Mouse (Mus musculus) intestine, embryonic 16.5 days (tissue): Measurements from ENCODE around the gene Olfr287. TPM values are rescaled to one million over a fixed set of nuclear protein-coding genes. Genes with fewer than 3 reads are reported as not detected.

Experiments used
- ATAC-seq: fragments of 200-750 bp; cut with Nextera tagmentation; 2 replicates; pipeline ENCODE4 v1.8.0; 2017; ENCODE audit warnings: moderate TSS enrichment, moderate library complexity
- H3K27ac ChIP-seq: fragments of 300-500 bp; sonication (generic); 2 replicates; pipeline ENCODE4 v1.5.1; 2014; ENCODE audit warnings: mild to moderate bottlenecking, low read length
- H3K27me3 ChIP-seq: fragments of 300-500 bp; sonication (generic); replicated peaks from 2 replicates; pipeline ENCODE4 v1.6.1; 2014; ENCODE audit warnings: low read length, control low read depth, mixed read lengths; ENCODE audit not compliant: control insufficient read depth, insufficient read depth
- H3K36me3 ChIP-seq: fragments of 300-500 bp; sonication (generic); 2 replicates; pipeline ENCODE4 v1.6.1; 2014; ENCODE audit warnings: low read length, control low read depth; ENCODE audit not compliant: control insufficient read depth, insufficient read depth
- H3K4me1 ChIP-seq: fragments of 300-500 bp; sonication (generic); 2 replicates; pipeline ENCODE4 v1.6.1; 2014; ENCODE audit warnings: low read length, control low read depth, mixed read lengths; ENCODE audit not compliant: control insufficient read depth, insufficient read depth
- H3K4me2 ChIP-seq: fragments of 300-500 bp; sonication (generic); 2 replicates; pipeline ENCODE4 v1.6.1; 2014; ENCODE audit warnings: low read depth, low read length, control low read depth
- H3K4me3 ChIP-seq: fragments of 300-500 bp; sonication (generic); 2 replicates; pipeline ENCODE4 v1.5.1; 2014; ENCODE audit warnings: mild to moderate bottlenecking, low read length
- H3K9ac ChIP-seq: fragments of 300-500 bp; sonication (generic); 2 replicates; pipeline ENCODE4 v1.6.1; 2014; ENCODE audit warnings: low read depth, low read length
- H3K9me3 ChIP-seq: fragments of 300-500 bp; sonication (generic); 2 replicates; pipeline ENCODE4 v1.6.1; 2016; ENCODE audit warnings: low read length, control low read depth; ENCODE audit not compliant: control insufficient read depth
- WGBS: fragments of 180-500 bp; shearing (Covaris S2); extraction: QIAGEN DNeasy Blood & Tissue Kit; methylation state at CpG from one replicate; pipeline ENCODE4 v1.1.7; 2014; 5-methylcytosine and 5-hydroxymethylcytosine counted together
- polyA plus RNA-seq: library from polyadenylated mRNA; unstranded; fragments of >200 nt; fragmentation: Nextera tagmentation; extraction: Ambion mirVana; gene quantifications from 2 replicates; pipeline ENCODE4 v1.2.1, GENCODE M21; 2015

Olfr287 gene
- not detected in 2 replicates for polyA plus RNA-seq

DNA sequence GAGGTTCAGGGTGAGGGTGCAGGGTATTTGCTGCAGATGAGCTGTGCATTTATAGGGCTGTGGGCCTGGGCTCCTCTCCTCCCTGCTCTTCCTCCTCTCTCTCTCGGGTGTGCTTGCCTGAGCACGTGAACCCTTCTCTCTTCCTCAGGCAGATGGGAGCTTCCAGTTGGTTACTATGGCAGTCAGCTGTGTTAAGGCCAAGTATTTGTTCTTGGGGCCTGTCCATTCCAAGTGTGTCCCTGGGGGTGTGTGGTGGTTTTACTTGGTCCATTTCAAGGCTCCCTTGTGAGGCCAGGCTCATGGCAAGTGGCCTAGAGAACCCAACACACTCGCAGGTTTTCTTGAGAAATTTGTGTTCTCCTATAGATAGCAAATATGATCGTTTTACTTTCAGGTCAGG is at the start of gene Olfr287, which contains the start of gene Gm44579:
Olfr287 (minus strand) TSS at position 180 of the 400 bp plus-strand sequence.
Gm44579 (minus strand) TSS at position 101 of the 400 bp plus-strand sequence.
- Histone ChIP-seq H3K9me3 (no peaks in the 10 kb centered on the region), H3K4me3 (no peak within 1 kb of the TSS), H3K27me3 (no peaks in the 10 kb centered on the region), H3K36me3 (no peaks in the 10 kb centered on the region), H3K4me2 (no peak within 1 kb of the TSS), H3K9ac (no peak within 1 kb of the TSS), H3K27ac (no peak within 1 kb of the TSS), H3K4me1 (no peaks in the 10 kb centered on the region)
- ATAC-seq: no peak
- 72% methylated on average over 4 of the region's 4 CpGs for WGBS

DNA sequence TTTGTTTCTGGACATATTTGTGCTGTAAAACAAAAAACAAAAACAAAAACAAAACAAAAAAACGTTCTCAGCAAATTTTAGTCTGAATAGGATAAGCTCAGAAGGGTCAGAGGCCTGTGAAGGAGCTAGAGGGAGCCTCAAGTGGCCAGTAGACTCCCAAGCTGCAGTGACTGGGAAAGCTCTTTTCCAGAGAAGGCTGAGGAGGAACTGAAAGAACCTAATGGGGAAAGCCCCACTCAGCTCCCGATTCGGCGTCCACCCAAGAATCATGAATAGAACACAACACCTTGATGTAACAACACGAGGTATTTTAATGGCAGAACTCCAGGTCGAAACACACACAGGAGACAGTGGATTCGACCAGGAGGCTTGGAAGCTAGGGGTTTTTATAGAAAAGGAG is 36.9 kb upstream of the Olfr287 start:
- no peak overlapping the region for H3K4me3 ChIP-seq

DNA sequence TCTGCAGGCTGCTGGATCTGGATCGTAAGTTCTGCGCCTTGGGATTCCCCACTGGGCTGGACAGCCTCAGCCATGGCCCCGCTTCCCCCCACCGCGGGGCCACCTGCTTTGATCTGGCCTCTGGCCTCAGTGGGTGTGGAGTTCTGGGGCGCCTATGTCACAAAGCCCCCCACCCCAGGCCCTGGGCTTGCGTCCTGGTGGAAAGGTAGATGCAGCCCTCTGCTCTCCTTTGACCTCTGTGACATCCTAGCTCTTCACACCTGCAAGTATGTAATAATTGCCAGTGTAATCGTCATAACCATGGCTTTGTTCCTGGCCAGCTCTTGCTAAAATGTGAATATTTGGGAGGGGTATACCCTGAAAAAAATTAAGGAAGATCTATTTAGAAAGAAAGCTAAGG is 36.3 kb upstream of the Olfr287 start, which contains the start of gene H1fnt:
H1fnt (minus strand) TSS at position 101 of the 400 bp plus-strand sequence.
- Histone ChIP-seq H3K9me3 (no peaks in the 10 kb centered on the region), H3K27me3 (no peaks in the 10 kb centered on the region)
- WGBS: 77% methylated on average over 8 of the region's 8 CpGs

More for the DNA sequence above, 36.9 kb upstream of the Olfr287 start:
- Histone ChIP-seq H3K27me3 (no peaks in the 10 kb centered on the region), H3K9me3 (no peaks in the 10 kb centered on the region), H3K4me2 (no peak overlapping the region), H3K4me1 (no peaks in the 10 kb centered on the region), H3K9ac (no peak overlapping the region), H3K27ac (no peak overlapping the region), H3K36me3 (no peaks in the 10 kb centered on the region)
- ATAC-seq: no peak
- WGBS: 87% methylated on average over 7 of the region's 7 CpGs

DNA sequence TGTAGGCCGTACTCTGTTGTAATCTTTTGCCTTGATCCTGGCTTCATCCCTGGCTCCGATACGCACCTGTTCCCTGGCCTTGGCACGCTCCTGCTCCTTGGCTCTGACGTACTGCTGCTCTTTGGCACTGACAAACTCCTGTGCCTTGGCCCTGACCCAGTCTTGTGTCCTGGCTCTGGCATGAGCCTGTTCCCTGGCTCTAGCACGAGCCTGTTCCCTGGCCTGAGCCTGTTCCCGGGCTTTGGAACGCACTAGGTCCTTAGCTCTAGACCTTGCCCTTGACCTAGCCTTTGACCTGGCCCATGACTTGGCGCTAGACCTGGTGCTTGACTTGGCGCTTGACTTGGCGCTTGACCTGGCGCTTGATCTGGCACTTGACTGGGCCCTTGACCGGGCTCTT is 35.4 kb upstream of the Olfr287 start:
- Histone ChIP-seq H3K9ac (no peak overlapping the region), H3K4me3 (no peak overlapping the region), H3K27ac (no peak overlapping the region), H3K36me3 (no peaks in the 10 kb centered on the region), H3K4me1 (no peaks in the 10 kb centered on the region), H3K4me2 (no peak overlapping the region), H3K9me3 (no peaks in the 10 kb centered on the region), H3K27me3 (no peaks in the 10 kb centered on the region)
- no peak for ATAC-seq
- 92% methylated on average over 13 of the region's 13 CpGs for whole genome bisulfite sequencing

More for the DNA sequence above, 36.3 kb upstream of the Olfr287 start, which contains the start of gene H1fnt:
- Histone ChIP-seq H3K36me3 (no peaks in the 10 kb centered on the region), H3K27ac (no peak within 1 kb of the TSS), H3K4me3 (no peak within 1 kb of the TSS), H3K4me1 (no peaks in the 10 kb centered on the region), H3K9ac (no peak within 1 kb of the TSS), H3K4me2 (no peak within 1 kb of the TSS)
- no peak for ATAC-seq

DNA sequence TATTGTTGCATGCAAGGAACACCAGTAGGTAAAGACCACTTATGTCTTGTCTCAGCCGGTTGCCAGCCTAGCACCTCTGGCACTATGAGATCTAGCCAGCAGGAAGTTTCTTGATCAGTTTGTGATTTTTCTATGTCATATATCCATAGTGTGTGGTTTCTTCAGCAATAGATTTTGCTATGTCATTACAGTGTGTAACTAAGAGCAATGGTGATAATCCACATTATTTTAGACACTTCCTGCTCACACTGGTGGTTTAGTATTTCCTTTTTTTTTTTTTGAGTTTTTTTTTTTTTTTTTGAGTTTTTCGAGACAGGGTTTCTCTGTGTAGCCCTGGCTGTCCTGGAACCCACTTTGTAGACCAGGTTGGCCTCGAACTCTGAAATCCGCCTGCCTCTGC is 14.6 kb upstream of the Olfr287 start:
- ATAC-seq: no peak
- H3K27me3 ChIP-seq: no peaks in the 10 kb centered on the region
- no peak overlapping the region for H3K4me3 ChIP-seq
- H3K4me1 ChIP-seq: no peaks in the 10 kb centered on the region
- H3K36me3 ChIP-seq: no peaks in the 10 kb centered on the region
- 91% methylated on average over 4 of the region's 4 CpGs for WGBS
- no peak overlapping the region for H3K9ac ChIP-seq
- H3K27ac ChIP-seq: no peak overlapping the region
- no peaks in the 10 kb centered on the region for H3K9me3 ChIP-seq
- no peak overlapping the region for H3K4me2 ChIP-seq

DNA sequence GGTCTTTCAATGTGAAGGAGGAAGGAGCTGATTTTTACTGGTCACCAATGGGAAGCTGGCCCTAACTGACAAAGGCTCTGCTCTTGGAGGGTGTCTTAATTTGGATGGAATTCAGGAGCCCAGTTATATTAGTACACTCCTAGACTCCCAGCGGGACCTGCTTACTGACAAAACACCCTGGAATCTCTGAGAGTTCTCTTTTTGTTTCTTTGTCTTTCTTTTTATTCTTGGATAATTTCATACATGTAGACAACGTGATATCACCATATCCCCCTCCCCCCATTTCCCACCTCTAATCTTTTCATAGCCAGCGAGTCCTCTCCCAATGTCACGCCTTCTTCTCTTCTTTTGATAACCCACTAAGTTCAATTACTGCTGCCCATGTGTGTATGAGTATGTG is 13.5 kb upstream of the Olfr287 start, which contains the start of gene Olfr286:
Olfr286 (minus strand) TSS at position 101 of the 400 bp plus-strand sequence.
- H3K36me3 ChIP-seq: no peaks in the 10 kb centered on the region
- H3K9me3 ChIP-seq: no peaks in the 10 kb centered on the region
- H3K27ac ChIP-seq: no peak within 1 kb of the TSS
- no peak within 1 kb of the TSS for H3K9ac ChIP-seq
- H3K4me1 ChIP-seq: no peaks in the 10 kb centered on the region
- no peak within 1 kb of the TSS for H3K4me2 ChIP-seq
- H3K27me3 ChIP-seq: no peaks in the 10 kb centered on the region
- 82% methylated on average over 4 of the region's 4 CpGs for WGBS
- no peak for ATAC-seq
- no peak within 1 kb of the TSS for H3K4me3 ChIP-seq

DNA sequence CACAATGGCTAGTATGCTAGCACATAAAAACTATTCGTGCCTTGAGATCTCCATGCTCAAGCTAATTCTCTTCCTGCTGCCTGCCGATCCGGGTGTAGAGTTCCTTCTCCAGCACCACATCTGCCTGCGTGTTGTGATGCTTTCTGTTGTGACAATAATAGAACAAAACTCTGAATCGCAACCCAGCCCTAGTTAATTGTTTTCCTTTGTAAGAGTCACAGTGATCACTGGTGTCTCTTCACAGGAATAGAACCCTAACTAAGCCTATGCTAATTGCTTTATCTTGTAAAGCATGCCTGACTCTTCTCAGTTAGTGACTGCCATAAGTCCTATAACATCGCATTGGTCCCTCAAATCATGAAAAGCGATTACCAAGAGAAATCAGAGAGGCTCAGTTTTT is 5.2 kb upstream of the Olfr287 start:
- Histone ChIP-seq H3K36me3 (no peaks in the 10 kb centered on the region), H3K4me1 (no peaks in the 10 kb centered on the region), H3K27ac (no peak overlapping the region), H3K9ac (no peak overlapping the region), H3K4me2 (no peak overlapping the region), H3K4me3 (no peak overlapping the region), H3K27me3 (no peaks in the 10 kb centered on the region), H3K9me3 (no peaks in the 10 kb centered on the region)
- ATAC-seq: no peak
- WGBS: 81% methylated on average over 7 of the region's 7 CpGs

DNA sequence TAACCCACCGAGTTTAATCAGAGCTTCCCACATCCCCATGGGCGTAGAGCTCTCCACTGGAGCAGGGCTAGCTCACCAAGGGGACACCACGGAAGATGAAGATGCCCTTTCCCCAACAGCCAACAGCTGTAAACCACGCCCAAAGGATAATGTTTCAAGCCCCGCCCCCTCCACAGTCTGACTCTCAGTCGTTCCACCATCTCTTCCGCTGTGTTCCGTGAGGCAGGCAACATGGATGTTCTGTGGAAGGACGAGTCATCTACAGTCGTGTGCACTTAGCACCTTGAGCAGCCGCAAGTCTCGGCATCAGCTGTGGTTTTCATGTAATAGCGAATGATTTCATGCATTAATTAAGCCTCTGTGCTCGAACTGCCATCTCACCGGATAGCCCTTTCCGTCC is 4.8 kb upstream of the Olfr287 start:
- no peak overlapping the region for H3K27ac ChIP-seq
- no peak overlapping the region for H3K9ac ChIP-seq
- no peaks in the 10 kb centered on the region for H3K4me1 ChIP-seq
- no peak for ATAC-seq
- H3K27me3 ChIP-seq: no peaks in the 10 kb centered on the region
- no peaks in the 10 kb centered on the region for H3K9me3 ChIP-seq
- H3K4me2 ChIP-seq: no peak overlapping the region
- WGBS: 44% methylated on average over 16 of the region's 16 CpGs
- no peak overlapping the region for H3K4me3 ChIP-seq
- no peaks in the 10 kb centered on the region for H3K36me3 ChIP-seq

DNA sequence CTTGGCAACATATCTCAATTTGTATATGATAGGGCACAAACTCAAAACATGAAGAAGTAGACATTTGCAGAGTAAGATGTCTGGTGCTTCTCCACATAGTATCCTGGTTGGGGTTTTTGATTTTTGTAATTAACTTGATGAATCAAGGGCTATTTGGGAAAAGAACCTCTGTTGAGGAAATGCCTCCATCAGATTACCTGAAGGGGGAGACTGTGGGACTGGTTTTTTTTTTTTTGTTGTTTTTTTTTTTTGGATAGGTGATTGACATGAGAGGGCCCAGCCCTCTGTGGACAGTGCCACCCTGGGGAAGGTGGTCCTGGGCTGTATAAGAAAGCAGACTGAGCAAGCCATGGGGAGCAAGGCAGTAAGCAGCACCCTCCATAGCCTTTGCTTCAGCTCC is 1.5 kb upstream of the Olfr287 start:
- no peaks in the 10 kb centered on the region for H3K4me1 ChIP-seq
- H3K9me3 ChIP-seq: no peaks in the 10 kb centered on the region
- H3K27me3 ChIP-seq: no peaks in the 10 kb centered on the region
- ATAC-seq: no peak
- no peak overlapping the region for H3K4me2 ChIP-seq
- no peak overlapping the region for H3K27ac ChIP-seq
- H3K9ac ChIP-seq: no peak overlapping the region
- no peak overlapping the region for H3K4me3 ChIP-seq
- no peaks in the 10 kb centered on the region for H3K36me3 ChIP-seq

DNA sequence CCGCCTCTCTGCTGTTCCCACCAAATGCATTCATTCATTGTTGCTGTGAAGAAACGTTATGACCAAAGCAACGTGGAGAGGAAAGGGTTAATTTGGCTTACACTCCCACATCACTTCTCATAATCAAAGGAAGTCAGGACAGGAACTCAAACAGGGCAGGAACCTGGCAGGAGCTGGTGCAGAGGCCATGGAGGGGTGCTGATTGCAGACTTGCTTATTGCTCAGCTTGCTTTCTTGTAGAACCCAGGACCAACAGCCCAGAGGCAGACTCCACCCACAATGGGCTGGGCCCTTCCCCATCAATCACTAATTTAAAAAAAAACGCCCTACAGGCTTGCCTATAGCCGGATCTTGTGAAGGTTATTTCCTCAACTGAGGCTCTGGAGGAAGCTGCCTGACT is 6.7 kb downstream of the Olfr287 start:
- no peak overlapping the region for H3K9ac ChIP-seq
- no peak for ATAC-seq
- H3K4me3 ChIP-seq: no peak overlapping the region
- H3K27me3 ChIP-seq: no peaks in the 10 kb centered on the region
- H3K4me1 ChIP-seq: no peaks in the 10 kb centered on the region
- H3K9me3 ChIP-seq: no peaks in the 10 kb centered on the region
- H3K36me3 ChIP-seq: no peaks in the 10 kb centered on the region
- H3K27ac ChIP-seq: no peak overlapping the region
- 63% methylated on average over 5 of the region's 5 CpGs for WGBS
- H3K4me2 ChIP-seq: no peak overlapping the region
